Mouse (Mus musculus) forebrain, postnatal 0 days (tissue): ENCODE results near the gene Fam160a1. TPM values are rescaled to one million over a fixed set of nuclear protein-coding genes. Genes with fewer than 3 reads are reported as not detected.

ENCODE experiments used
- ATAC-seq: fragments of 200-750 bp; cut with Nextera tagmentation; 2 replicates; pipeline ENCODE4 v1.8.0; 2017; ENCODE audit warnings: mild to moderate bottlenecking, moderate library complexity
- DNase-seq: peaks from one replicate; pipeline ENCODE4 v3.0.0-alpha.2; 2015
- H3K27ac ChIP-seq: fragments of 300-500 bp; sonication (generic); 2 replicates; pipeline ENCODE4 v1.5.1; 2014; ENCODE audit warnings: low read depth, mild to moderate bottlenecking, antibody characterized with exemption, low read length, moderate library complexity, mixed read lengths
- H3K27me3 ChIP-seq: fragments of 300-500 bp; sonication (generic); 2 replicates; pipeline ENCODE4 v1.6.1; 2014; ENCODE audit warnings: mild to moderate bottlenecking, low read length, mixed read lengths; ENCODE audit not compliant: insufficient read depth
- H3K36me3 ChIP-seq: fragments of 300-500 bp; sonication (generic); 2 replicates; pipeline ENCODE4 v1.6.1; 2014; ENCODE audit warnings: mild to moderate bottlenecking, moderate library complexity; ENCODE audit not compliant: insufficient read depth
- H3K4me1 ChIP-seq: fragments of 300-500 bp; sonication (generic); 2 replicates; pipeline ENCODE4 v1.6.1; 2014; ENCODE audit warnings: antibody characterized with exemption; ENCODE audit not compliant: insufficient read depth
- H3K4me2 ChIP-seq: fragments of 300-500 bp; sonication (generic); 2 replicates; pipeline ENCODE4 v1.6.1; 2014; ENCODE audit warnings: low read depth, mild to moderate bottlenecking, moderate library complexity
- H3K4me3 ChIP-seq: fragments of 300-500 bp; sonication (generic); 2 replicates; pipeline ENCODE4 v1.5.1; 2014; ENCODE audit warnings: low read depth, low read length, mixed read lengths
- H3K9ac ChIP-seq: fragments of 300-500 bp; sonication (generic); 2 replicates; pipeline ENCODE4 v1.6.1; 2014; ENCODE audit warnings: mild to moderate bottlenecking
- H3K9me3 ChIP-seq: fragments of 300-500 bp; sonication (generic); 2 replicates; pipeline ENCODE4 v1.6.1; 2016; ENCODE audit warnings: low read length
- CTCF ChIP-seq: sonication (generic); IDR thresholded peaks from 2 replicates; pipeline ENCODE4 v1.5.1; 2016; ENCODE audit warnings: antibody characterized with exemption, control low read depth, low read depth
- WGBS: fragments of 180-500 bp; shearing (Covaris S2); extraction: QIAGEN DNeasy Blood & Tissue Kit; methylation state at CpG from one replicate; pipeline ENCODE4 v1.1.7; 2014; 5-methylcytosine and 5-hydroxymethylcytosine counted together
- polyA plus RNA-seq: library from polyadenylated mRNA; unstranded; fragments of >200 nt; fragmentation: Nextera tagmentation; extraction: Ambion mirVana; gene quantifications from 2 replicates; pipeline ENCODE4 v1.2.1, GENCODE M21; 2015
- total RNA-seq: library from RNA; depleted of rRNA; stranded (reverse); fragments of >200 nt; gene quantifications from 2 replicates; pipeline ENCODE4 v1.2.3, GENCODE M21; 2014

Gene Fam160a1
- total and polyA plus RNA-seq, 2 experiments from 2014 or later = 0.67 to 2.6 TPM

DNA sequence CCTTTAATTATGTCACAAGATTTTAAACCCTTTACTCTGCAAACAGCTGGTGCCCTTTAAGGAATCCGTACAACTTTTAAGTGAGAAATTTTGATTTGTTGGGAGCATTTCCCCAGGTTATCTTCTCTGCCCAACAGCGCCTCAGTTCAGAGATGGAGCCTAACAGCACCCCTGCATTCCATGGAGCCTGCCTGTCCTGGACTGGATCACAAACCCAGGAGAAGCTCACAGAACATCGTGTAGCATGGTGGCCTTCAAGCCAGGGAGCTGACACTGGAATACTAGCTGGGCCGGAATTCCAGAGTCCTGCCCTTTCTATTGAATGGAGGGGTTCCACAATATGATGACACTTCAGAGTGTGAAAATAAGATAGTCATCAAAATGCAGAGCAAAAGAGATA is 39.7 kb downstream of the Fam160a1 start:
- no peaks in the 10 kb centered on the region for H3K9me3 ChIP-seq
- WGBS = 73% methylated on average over 4 of the region's 4 CpGs
- no peak overlapping the region for H3K4me2 ChIP-seq
- no peaks in the 10 kb centered on the region for H3K27me3 ChIP-seq
- H3K27ac ChIP-seq = no peak overlapping the region
- no peaks in the 10 kb centered on the region for H3K36me3 ChIP-seq
- H3K4me3 ChIP-seq = no peak overlapping the region
- ATAC-seq (no peak), DNase-seq (no peak)
- TF ChIP-seq CTCF = no peak
- H3K9ac ChIP-seq = no peak overlapping the region
- 0 out of 2 replicates have a peak, but pooled peaks cover 4% of the 10 kb centered on the region for H3K4me1 ChIP-seq

DNA sequence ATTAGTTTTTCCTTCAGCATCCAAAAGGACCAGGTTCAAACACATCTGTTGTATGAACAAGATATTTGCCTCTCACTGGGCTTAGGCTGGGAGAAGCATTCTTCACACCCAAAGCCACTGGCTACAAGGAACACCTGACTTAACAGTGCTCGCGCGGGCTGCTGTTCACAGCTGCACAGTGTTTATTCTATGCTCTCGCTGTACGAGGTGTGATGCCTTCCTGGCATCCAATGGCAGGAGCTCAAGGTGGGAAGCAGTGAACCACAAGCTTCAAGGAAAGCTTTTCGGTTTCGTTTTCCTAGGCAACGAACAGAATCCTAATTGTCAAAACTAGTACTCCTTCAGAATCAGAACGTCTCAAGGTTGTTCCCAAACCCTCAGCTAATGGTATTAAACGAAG is 40.4 kb downstream of the Fam160a1 start:
- Histone ChIP-seq H3K27ac (no peak overlapping the region), H3K27me3 (no peaks in the 10 kb centered on the region), H3K4me2 (no peak overlapping the region), H3K4me1 (0 out of 2 replicates have a peak, but pooled peaks cover 4% of the 10 kb centered on the region), H3K36me3 (no peaks in the 10 kb centered on the region), H3K9me3 (no peaks in the 10 kb centered on the region), H3K4me3 (no peak overlapping the region), H3K9ac (no peak overlapping the region)
- no peak for TF ChIP-seq CTCF
- ATAC-seq (no peak), DNase-seq (no peak)
- 54% methylated on average over 10 of the region's 10 CpGs for WGBS

DNA sequence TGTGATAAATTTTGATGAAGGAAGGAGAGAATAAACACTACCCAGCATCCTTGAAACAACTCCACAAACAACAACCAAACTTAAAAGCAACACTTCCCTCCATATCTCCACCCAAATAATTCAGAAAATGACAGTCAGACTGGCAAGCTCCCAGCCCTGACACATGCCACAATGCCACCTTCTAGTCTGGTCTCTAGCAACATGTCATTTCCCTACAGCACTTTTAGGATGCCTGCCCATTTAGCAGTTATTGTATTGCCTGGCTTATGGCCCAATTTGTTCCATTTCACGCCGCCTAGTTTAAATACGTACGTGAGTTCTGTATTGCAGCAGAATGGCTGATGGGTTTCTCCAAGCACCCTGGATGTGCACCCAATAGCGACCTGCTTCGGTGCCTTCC is 41.0 kb downstream of the Fam160a1 start:
- ATAC-seq (no peak), DNase-seq (no peak)
- WGBS = 50% methylated on average over 6 of the region's 6 CpGs

DNA sequence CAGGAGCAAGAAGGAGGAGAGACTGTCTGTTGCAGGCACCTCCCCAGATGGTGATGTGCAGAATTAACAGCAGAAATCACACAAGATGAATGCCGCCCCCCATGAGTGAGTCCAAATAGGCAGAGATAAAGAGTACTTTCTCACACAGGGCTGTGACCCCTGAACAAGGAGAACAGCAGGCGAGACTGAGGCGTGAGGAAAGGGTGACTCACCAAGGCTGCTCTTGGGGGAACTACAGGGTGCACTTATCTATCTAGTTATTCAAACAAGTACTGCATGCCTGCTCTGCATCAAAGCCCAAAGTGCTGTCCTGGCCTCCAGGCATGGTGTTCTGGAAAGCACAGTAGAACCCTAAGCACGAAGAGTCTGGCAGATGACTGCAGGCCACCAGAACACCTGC is 43.2 kb downstream of the Fam160a1 start:
- TF ChIP-seq CTCF = no peak
- DNase-seq (no peak), ATAC-seq (peak; percentile 36)
- WGBS = 73% methylated on average over 4 of the region's 4 CpGs
- Histone ChIP-seq H3K27me3 (no peaks in the 10 kb centered on the region), H3K4me1 (no peaks in the 10 kb centered on the region), H3K27ac (no peak overlapping the region), H3K4me2 (no peak overlapping the region), H3K36me3 (no peaks in the 10 kb centered on the region), H3K9ac (no peak overlapping the region), H3K9me3 (no peaks in the 10 kb centered on the region), H3K4me3 (no peak overlapping the region)

More for the DNA sequence above, 41.0 kb downstream of the Fam160a1 start:
- Histone ChIP-seq H3K4me2 (no peak overlapping the region), H3K27me3 (no peaks in the 10 kb centered on the region), H3K9ac (no peak overlapping the region), H3K4me3 (no peak overlapping the region), H3K27ac (no peak overlapping the region), H3K4me1 (0 out of 2 replicates have a peak, but pooled peaks cover 4% of the 10 kb centered on the region), H3K9me3 (no peaks in the 10 kb centered on the region), H3K36me3 (no peaks in the 10 kb centered on the region)
- TF ChIP-seq CTCF = no peak

DNA sequence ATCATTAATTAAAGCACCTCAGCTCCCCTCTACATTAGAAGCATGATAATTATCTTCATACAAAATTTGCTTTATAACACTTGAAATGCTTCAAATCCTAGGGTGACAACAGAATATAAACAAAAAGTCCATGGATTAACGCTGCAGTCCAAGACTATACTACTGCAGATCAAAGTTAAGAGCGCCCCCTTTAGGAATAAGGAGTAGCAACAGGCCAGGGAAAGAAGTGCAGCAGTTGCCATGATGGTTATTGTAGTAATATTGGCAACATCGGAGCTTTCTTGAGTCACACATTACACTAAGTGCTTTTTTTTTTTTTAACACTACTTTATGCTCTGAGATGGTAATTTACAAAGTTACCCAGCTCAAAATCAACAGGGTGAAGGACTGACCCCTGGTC is 43.7 kb downstream of the Fam160a1 start:
- ATAC-seq (peak; percentile 40; the same call in 1 of the 2 replicates), DNase-seq (peak; percentile 56)
- Histone ChIP-seq H3K9me3 (no peaks in the 10 kb centered on the region), H3K4me3 (no peak overlapping the region), H3K4me2 (no peak overlapping the region), H3K27me3 (no peaks in the 10 kb centered on the region), H3K27ac (no peak overlapping the region), H3K36me3 (no peaks in the 10 kb centered on the region), H3K4me1 (no peaks in the 10 kb centered on the region), H3K9ac (no peak overlapping the region)
- WGBS = 31% methylated on average over 3 of the region's 3 CpGs
- peak; percentile 52 for TF ChIP-seq CTCF

DNA sequence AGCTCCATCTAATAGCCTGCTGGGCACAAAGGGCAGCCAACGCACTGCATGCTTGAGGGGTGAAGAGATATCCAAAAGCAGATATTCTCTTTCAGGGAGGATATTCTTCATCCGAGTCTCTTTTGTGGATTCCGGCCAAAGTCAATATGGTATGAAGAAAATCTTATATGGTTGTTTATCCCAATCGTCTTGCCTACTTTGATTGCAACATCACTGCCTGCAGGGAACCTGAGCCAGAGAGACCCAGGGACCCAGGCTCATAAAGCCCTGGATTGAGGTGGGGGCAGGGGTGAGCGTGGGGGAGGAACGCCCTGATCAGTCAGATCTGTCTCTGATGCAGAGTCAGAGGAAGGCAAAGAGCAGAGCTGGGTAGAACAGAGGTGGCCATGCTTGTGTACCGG is 52.2 kb downstream of the Fam160a1 start:
- Histone ChIP-seq H3K4me2 (no peak overlapping the region), H3K4me1 (peaks cover 5% of the 10 kb centered on the region), H3K27ac (peak overlapping the region; percentile 2; the same call in 1 of the 2 replicates), H3K36me3 (no peaks in the 10 kb centered on the region), H3K27me3 (no peaks in the 10 kb centered on the region), H3K9me3 (no peaks in the 10 kb centered on the region), H3K4me3 (no peak overlapping the region), H3K9ac (no peak overlapping the region)
- WGBS = 29% methylated on average over 7 of the region's 7 CpGs
- DNase-seq (no peak), ATAC-seq (no peak; the same call in 1 of the 2 replicates)
- TF ChIP-seq CTCF = no peak

DNA sequence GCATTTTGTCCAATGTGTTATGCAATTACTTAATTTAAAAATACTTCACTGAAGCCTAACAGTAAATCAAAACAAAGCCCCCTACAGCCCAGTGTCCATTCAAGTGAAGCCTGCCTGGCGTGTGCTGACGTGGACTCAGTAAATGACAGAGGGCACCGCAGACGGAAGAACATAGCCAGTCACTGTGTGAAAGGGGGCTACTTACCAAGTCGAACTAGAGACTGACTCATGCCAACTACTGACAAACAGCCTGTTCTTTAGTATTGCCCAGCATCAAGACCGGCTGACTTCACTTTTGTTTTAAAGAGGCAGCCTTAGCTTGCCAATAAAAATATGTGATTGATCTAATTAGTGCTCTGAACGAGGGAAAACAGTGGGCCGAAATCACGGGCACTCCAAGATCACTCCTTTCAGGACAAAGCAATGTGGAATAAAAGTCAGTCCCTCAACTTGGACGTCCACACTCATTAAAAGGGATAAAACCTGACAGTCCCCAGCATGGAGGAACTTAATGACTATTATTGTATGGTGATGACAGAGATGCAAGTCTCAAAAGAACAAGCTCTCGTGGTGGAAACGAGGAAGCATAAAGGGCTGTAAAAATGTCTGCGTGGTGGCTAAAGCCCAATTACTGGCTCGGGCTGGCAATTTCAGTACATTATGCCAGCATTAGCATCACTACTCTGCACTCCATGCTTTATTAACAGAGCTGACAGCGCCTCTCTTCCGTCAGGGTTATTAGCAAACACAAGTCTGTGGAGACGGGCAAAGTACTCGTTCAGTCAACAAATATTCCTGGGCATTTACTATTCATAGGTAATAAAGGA is 52.9 kb downstream of the Fam160a1 start:
- DNase-seq (peak; percentile 53), ATAC-seq (peak; percentile 83)
- Histone ChIP-seq H3K9me3 (no peaks in the 10 kb centered on the region), H3K27ac (peak overlapping the region; percentile 2), H3K4me2 (no peak overlapping the region), H3K27me3 (no peaks in the 10 kb centered on the region), H3K36me3 (no peaks in the 10 kb centered on the region), H3K4me1 (peaks cover 5% of the 10 kb centered on the region), H3K9ac (no peak overlapping the region), H3K4me3 (no peak overlapping the region)
- no peak for TF ChIP-seq CTCF
- 10% methylated on average over 18 of the region's 18 CpGs for WGBS
